Mouse (Mus musculus): ENCODE measurements around the gene Zbtb20. TPM values are rescaled to one million over a fixed set of nuclear protein-coding genes. Genes with fewer than 3 reads are reported as not detected.
A peak's percentile ranks its signal among the peaks of the same experiment; 100 is the strongest.

Zbtb20 gene
- polyA plus RNA-seq, 1 experiment from 2014 or later, result 5.2 TPM

DNA sequence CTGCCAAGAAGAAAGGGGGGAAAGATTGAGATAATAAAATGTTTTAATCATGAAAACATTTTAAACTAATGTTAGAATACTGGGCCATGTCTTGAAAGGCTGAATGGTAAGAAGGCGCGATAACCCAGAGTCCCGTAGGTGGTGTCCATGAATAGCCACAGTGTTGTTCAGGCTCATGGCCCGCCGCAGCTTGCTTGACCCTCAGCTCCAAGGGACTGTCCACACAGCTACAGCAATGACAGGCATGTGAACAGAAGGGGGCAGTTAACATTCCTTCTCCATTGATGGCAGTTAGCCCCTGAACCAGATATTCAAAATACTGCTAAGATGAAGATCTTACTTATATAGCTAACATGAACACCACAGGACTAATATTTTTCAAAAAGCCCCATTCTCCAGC lies 696.5 kb downstream of the Zbtb20 start:
- Histone ChIP-seq H3K79me2 (ENCODE audit: inconsistent target) (no peaks in the 10 kb centered on the region), H3K27ac (no peak overlapping the region), H3K4me3 (ENCODE audit: inconsistent target) (no peak overlapping the region), H3K36me3 (ENCODE audit: inconsistent target) (no peaks in the 10 kb centered on the region)
- 100% methylated on average over 5 of the region's 5 CpGs for WGBS (ENCODE audit: missing documents)

DNA sequence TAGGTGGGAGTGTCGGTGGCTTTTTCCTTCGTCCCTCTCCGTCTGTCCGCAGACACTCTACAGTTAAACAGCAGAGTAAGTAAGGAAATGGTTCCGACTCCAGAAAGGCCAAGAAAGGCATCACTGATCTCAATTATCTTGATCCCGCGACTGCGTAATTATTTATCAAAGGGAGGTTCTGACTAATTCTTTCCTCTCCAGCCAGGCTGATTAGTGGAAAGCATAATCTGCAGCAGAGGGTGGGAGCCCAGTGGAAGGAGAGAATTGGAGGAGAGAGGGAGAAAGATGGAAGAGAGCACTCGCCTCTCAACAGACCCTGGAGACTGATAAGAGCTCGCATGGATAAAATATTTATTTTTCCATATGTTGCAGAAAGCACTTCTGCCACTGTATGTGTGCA lies 697.1 kb downstream of the Zbtb20 start:
- WGBS (ENCODE audit: missing documents), result 95% methylated on average over 9 of the region's 10 CpGs
- H3K4me3 ChIP-seq (ENCODE audit: inconsistent target), result no peak overlapping the region
- no peaks in the 10 kb centered on the region for H3K79me2 ChIP-seq (ENCODE audit: inconsistent target)
- H3K27ac ChIP-seq, result no peak overlapping the region
- H3K36me3 ChIP-seq (ENCODE audit: inconsistent target), result no peaks in the 10 kb centered on the region

DNA sequence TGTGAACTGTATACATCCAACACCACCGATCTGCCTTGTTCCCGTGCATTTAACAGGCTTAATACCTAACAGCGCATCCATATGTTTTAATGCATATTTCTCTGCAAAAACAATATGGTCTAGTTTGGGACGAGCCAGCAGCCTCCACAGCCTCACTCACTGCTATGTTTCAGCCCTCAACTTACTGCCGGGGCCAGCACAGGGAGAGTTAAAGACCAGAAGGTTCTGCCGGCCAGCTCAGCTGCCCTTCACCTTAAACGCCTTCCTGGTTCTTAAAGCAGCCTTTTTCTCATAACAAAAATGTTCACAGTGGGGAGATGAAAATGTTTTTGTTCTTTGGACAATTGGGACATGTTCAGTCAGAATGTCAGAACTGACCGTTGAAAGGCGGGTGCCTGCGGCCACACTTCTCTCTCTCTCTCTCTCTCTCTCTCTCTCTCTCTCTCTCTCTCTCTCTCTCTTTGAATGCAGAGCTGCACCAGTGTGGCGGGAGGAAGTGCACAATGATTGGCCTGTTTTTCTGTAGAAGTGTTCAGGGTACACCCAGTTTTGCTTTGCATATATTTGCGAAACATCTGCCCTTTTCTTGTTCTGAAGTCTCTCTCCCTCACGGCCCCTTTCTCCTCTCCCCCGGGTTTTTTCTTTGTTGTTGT lies 697.6 kb downstream of the Zbtb20 start:
- Histone ChIP-seq H3K27ac (no peak overlapping the region), H3K36me3 (ENCODE audit: inconsistent target) (no peaks in the 10 kb centered on the region), H3K4me3 (ENCODE audit: inconsistent target) (no peak overlapping the region), H3K79me2 (ENCODE audit: inconsistent target) (no peaks in the 10 kb centered on the region)
- 71% methylated on average over 14 of the region's 14 CpGs for WGBS (ENCODE audit: missing documents)

DNA sequence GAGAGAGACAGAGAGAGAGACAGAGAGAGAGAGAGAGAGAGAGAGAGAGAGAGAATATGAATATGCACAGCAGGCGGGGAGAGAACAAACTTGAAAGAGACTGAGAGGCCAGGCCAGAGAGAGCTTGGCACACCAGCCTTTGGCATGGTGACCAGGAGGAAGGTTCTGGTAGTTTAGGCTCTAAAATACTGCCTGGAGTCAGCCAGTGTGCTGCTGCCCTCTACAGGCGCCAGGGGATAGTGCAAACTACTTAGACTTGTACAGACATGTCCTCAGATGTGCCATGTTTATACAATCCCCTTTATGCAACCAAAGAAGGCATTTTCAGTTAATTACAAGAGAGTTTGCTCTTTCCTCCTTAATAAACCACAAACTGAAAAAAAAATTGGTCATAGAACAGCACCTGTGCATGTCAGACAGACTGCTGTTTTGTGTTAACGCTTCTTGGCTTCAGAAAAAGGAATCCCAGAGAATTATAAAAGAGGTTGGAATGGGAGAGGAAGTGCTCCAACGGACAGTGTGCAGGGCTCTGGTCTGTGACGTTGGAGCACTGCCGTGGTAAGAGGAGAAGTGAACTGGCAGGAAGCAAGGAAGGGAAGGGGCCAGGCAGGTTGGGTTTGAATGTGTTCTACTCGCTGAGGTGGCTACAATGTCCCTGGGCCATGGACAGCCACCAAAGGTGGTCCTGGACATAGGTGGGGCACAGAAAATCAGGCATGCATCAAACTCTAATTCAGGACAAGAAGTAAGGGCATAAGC lies 698.5 kb downstream of the Zbtb20 start:
- Histone ChIP-seq H3K4me3 (ENCODE audit: inconsistent target) (no peak overlapping the region), H3K79me2 (ENCODE audit: inconsistent target) (no peaks in the 10 kb centered on the region), H3K27ac (peak overlapping the region; percentile 29), H3K36me3 (ENCODE audit: inconsistent target) (no peaks in the 10 kb centered on the region)
- 31% methylated on average over 7 of the region's 7 CpGs for WGBS (ENCODE audit: missing documents)

DNA sequence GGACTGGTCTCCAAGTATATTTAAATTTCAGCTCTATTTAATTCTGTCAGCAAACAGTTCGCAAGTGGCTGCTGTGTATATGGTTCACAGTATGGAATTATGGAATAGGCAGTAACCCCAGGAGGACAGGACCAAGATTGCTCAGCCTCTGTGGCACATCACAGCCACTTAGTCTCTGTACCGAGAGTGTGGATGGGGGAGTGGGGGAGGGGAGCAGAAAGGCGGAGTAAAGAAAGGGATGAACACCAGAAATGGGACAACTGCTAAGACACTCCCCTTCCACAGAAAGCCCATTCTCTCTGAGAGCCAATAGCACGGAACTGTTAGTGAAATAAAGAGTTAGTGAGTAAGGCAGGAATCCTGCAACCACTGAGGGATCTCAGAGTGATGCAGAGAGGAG lies 699.4 kb downstream of the Zbtb20 start:
- Histone ChIP-seq H3K27ac (no peak overlapping the region), H3K4me3 (ENCODE audit: inconsistent target) (no peak overlapping the region), H3K79me2 (ENCODE audit: inconsistent target) (no peaks in the 10 kb centered on the region), H3K36me3 (ENCODE audit: inconsistent target) (no peaks in the 10 kb centered on the region)
- 91% methylated on average over 4 of the region's 4 CpGs for WGBS (ENCODE audit: missing documents)

DNA sequence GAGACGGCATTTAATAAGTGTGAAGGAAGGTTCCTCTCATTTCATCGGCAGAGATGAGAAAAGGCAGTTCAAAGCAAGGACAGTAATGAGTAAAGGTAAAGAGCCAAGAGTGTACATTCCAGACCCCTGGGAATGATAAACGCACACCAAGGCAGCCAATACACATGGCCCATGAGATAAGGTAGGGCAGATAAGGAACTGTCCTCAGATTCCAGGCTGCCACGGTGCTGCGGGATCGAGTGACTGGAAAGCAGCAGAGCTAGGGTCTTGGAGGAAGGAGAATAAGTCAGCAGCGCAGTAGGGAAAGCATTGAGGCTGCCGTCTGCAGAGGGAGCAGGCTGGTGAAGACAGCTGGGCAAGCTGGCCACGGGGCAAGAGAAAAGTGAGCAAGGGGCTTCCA lies 699.8 kb downstream of the Zbtb20 start:
- H3K79me2 ChIP-seq (ENCODE audit: inconsistent target), result no peaks in the 10 kb centered on the region
- H3K27ac ChIP-seq, result no peak overlapping the region
- 95% methylated on average over 9 of the region's 9 CpGs for WGBS (ENCODE audit: missing documents)
- no peak overlapping the region for H3K4me3 ChIP-seq (ENCODE audit: inconsistent target)
- H3K36me3 ChIP-seq (ENCODE audit: inconsistent target), result no peaks in the 10 kb centered on the region

DNA sequence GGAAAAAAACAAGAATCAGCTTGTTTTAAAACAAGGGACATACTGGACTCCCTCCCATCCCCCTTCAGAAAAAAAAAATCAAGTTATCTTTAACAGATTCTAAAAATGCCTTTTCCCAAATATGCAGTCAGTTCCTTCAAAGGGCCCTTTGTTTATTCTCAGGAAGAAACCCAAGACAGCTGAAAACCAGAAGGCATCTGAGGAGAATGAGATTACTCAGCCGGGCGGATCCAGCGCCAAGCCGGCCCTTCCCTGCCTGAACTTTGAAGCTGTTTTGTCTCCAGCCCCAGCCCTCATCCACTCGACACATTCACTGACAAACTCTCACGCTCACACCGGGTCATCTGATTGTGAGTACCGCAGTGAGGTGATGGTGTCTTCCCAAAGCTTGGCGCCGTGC lies 701.7 kb downstream of the Zbtb20 start:
- Histone ChIP-seq H3K36me3 (ENCODE audit: inconsistent target) (no peaks in the 10 kb centered on the region), H3K27ac (no peak overlapping the region), H3K4me3 (ENCODE audit: inconsistent target) (no peak overlapping the region), H3K79me2 (ENCODE audit: inconsistent target) (no peaks in the 10 kb centered on the region)
- 97% methylated on average over 10 of the region's 10 CpGs for WGBS (ENCODE audit: missing documents)

DNA sequence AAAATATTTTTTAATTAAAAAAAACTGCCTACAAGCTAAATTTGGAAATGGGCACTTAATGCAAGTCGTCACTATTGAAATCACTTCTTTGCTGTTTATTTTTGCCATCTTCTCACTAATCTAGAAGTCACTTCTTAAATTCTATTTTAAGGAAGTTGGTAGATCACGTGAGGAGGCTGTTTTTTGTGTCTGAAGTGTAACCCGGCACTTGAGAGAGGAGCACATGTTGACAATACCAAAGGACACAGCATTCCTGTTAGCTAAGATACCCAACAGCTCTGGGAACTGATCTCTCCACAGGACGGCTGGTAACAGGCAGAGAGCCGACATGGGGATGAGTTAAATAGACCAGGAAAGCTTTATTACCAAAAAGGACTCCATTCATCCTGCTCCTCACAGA lies 702.7 kb downstream of the Zbtb20 start:
- Histone ChIP-seq H3K36me3 (ENCODE audit: inconsistent target) (no peaks in the 10 kb centered on the region), H3K79me2 (ENCODE audit: inconsistent target) (no peaks in the 10 kb centered on the region), H3K4me3 (ENCODE audit: inconsistent target) (no peak overlapping the region), H3K27ac (no peak overlapping the region)
- WGBS (ENCODE audit: missing documents), result 43% methylated on average over 5 of the region's 5 CpGs

DNA sequence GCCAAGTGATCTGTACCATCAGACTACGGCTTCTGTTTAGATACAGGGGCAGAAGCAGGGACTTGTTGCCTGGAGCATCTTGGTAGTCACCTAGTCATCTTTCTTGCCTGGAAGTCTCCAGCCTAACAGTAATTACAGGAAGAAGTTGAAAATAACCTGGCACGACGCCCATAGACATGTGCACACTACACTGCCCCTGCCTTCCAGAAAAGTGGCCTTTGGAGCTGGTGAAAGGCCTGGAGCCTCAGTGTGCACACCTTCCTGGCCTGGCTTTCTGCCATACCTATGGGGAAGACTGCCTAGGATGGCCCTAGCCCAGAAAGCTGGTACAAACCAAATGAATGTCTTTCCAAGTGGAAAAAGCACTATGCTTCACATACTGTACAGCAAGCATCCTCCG lies 703.4 kb downstream of the Zbtb20 start:
- WGBS (ENCODE audit: missing documents), result 96% methylated on average over 4 of the region's 4 CpGs
- no peak overlapping the region for H3K4me3 ChIP-seq (ENCODE audit: inconsistent target)
- no peaks in the 10 kb centered on the region for H3K79me2 ChIP-seq (ENCODE audit: inconsistent target)
- no peak overlapping the region for H3K27ac ChIP-seq
- no peaks in the 10 kb centered on the region for H3K36me3 ChIP-seq (ENCODE audit: inconsistent target)

DNA sequence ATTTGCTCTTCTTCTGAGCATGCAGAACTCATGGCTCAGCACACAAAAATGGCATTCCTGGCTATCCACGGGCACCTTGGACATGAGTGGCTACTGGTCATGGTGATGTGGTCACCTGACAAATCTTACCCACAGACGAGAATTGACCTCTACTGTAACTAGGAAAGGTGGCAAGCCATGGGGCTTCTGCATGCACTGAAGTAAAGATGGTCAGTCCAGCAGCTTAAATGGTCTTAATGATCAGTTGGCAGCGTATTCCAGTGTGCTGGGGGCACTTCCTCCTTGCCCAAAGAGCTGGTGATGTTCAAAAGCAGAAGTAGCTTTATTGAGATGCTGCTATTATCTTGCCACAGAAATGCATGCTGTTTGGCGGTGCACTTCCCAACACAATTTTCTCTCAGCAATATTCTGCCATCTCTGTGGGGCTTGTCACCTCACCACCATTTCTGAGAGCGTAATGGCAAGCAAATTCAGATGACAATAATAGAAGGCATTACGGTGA lies 704.7 kb downstream of the Zbtb20 start:
- Histone ChIP-seq H3K27ac (no peak overlapping the region), H3K4me3 (ENCODE audit: inconsistent target) (no peak overlapping the region), H3K79me2 (ENCODE audit: inconsistent target) (no peaks in the 10 kb centered on the region), H3K36me3 (ENCODE audit: inconsistent target) (no peaks in the 10 kb centered on the region)
- WGBS (ENCODE audit: missing documents), result 69% methylated on average over 6 of the region's 6 CpGs

DNA sequence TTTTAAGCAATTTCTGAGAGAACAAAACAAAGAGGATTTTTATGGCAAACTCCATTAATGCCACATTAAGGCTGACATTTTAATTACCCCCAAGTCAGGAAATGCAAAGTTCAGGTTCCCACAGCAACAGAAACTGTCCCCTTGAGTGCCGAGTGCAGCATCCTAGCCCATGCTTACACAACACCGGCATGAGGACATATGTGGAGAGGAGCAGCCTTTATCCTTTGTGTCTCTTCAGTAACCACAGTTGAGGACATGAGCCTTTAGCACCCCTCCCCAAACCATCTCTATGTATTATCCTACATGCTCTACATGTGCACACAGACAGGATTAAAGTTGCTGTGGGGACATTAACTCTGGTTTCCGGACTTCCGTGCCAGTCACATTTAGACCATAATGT lies 705.9 kb downstream of the Zbtb20 start:
- no peak overlapping the region for H3K27ac ChIP-seq
- WGBS (ENCODE audit: missing documents), result 83% methylated on average over 4 of the region's 4 CpGs
- H3K79me2 ChIP-seq (ENCODE audit: inconsistent target), result no peaks in the 10 kb centered on the region
- no peak overlapping the region for H3K4me3 ChIP-seq (ENCODE audit: inconsistent target)
- H3K36me3 ChIP-seq (ENCODE audit: inconsistent target), result no peaks in the 10 kb centered on the region

DNA sequence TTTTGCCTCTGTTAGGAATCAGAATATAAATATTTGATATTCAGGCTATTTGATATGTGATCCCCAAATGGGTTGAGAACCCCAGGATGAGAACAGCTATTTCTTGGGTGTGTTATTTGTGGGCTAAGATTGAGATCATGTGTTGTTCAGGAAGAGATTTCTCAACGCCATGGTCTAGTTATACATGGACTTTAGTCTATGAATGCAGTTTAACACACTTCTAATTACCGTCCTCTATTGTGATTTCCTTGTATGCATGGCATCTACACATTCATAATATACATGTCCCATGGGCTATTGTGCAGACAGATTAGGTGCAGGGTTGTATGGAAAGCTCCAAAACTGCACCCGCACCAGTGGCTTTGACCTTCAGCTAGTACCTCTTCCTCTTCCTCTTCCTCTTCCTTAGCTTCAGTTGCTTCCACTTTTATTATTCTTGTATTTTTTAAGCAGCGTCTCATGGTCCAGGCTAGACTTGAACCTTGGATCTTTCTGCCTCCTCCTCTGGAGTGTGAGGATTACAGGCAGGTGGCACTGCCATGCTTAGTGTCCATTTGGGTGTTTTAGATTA lies 711.3 kb downstream of the Zbtb20 start:
- H3K27ac ChIP-seq, result no peak overlapping the region
- WGBS (ENCODE audit: missing documents), result 66% methylated on average over 4 of the region's 4 CpGs
- no peaks in the 10 kb centered on the region for H3K36me3 ChIP-seq (ENCODE audit: inconsistent target)
- no peaks in the 10 kb centered on the region for H3K79me2 ChIP-seq (ENCODE audit: inconsistent target)
- no peak overlapping the region for H3K4me3 ChIP-seq (ENCODE audit: inconsistent target)

DNA sequence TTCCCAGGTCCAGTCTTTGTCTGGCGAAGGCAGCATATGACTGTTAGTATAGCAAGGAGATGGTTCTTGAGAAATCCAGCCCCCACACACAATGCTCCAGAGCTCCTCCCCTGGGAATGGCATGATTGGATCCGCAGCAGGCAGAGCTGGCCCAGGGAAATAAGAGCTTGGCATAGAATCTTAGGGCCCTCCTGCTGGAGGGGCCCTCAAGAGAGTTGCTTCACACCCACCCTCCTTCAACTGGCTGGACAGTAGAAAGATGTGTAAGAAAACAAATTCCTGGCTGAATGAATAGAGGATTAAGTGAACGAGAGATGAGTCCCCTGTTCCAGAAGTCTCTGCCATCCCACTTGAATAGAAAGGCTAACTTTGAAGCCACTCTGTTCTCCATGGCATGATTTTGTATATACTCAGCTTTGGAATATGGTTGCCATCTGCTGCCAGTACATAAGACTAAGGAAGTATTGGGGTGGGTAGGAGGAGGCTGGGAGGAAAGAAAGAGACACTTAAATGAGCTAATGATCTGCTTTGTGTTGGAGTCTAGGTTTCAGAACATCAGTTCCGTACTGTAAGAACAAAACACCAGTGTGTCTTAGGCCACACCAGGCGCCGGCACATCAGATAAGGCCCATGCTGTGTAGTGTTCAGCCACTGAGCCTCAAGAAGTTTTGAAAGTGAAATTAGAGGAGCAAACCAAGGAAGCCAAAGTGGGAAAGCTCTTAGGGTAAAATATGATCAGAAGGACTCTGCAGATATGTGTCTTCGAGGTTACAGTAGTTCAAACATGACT lies 715.2 kb downstream of the Zbtb20 start:
- WGBS (ENCODE audit: missing documents), result 94% methylated on average over 7 of the region's 7 CpGs
- no peaks in the 10 kb centered on the region for H3K36me3 ChIP-seq (ENCODE audit: inconsistent target)

DNA sequence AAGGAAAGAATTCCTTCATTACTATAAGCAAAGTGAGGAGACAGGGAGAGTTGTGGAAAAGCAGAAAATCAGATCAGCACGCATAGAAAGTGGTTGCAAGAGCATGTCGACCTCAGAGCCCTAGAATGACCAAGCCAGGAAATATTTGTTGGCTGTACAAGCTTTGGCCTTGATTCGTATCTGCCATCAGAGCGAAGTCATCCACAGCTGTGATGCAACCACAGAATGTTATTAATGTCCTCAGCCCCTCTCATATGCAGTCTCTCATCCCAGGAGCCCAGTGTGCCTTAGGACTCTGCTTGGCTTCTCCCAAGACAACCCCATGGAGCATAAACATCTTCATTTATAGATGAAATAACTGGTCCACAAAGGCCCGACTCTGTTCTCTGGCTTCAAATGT lies 716.4 kb downstream of the Zbtb20 start:
- WGBS (ENCODE audit: missing documents), result 89% methylated on average over 5 of the region's 5 CpGs
- Histone ChIP-seq H3K36me3 (ENCODE audit: inconsistent target) (no peaks in the 10 kb centered on the region), H3K27ac (no peak overlapping the region), H3K79me2 (ENCODE audit: inconsistent target) (no peaks in the 10 kb centered on the region), H3K4me3 (ENCODE audit: inconsistent target) (no peak overlapping the region)

More for the DNA sequence above, 715.2 kb downstream of the Zbtb20 start:
- Histone ChIP-seq H3K27ac (no peak overlapping the region), H3K4me3 (ENCODE audit: inconsistent target) (no peak overlapping the region), H3K79me2 (ENCODE audit: inconsistent target) (no peaks in the 10 kb centered on the region)

All from macrophage (primary cell).